Mouse (Mus musculus) limb, embryonic 10.5 days (tissue): Measurements from ENCODE around the gene Kif18b. TPM values are rescaled to one million over a fixed set of nuclear protein-coding genes. Genes with fewer than 3 reads are reported as not detected.

Source experiments
- DNase-seq: peaks from one replicate; pipeline ENCODE4 v3.0.0-alpha.2; 2017; ENCODE audit warnings: low spot score
- H3K27ac ChIP-seq: fragments of 300-500 bp; sonication (generic); 2 replicates; pipeline ENCODE4 v1.5.1; 2016; ENCODE audit warnings: mild to moderate bottlenecking
- H3K27me3 ChIP-seq: fragments of 300-500 bp; sonication (generic); 2 replicates; pipeline ENCODE4 v1.6.1; 2016; ENCODE audit warnings: low read depth, mild to moderate bottlenecking; ENCODE audit not compliant: poor library complexity, severe bottlenecking
- H3K36me3 ChIP-seq: fragments of 300-500 bp; sonication (generic); 2 replicates; pipeline ENCODE4 v1.6.1; 2016; ENCODE audit warnings: mild to moderate bottlenecking, moderate library complexity
- H3K4me1 ChIP-seq: fragments of 300-500 bp; sonication (generic); 2 replicates; pipeline ENCODE4 v1.6.1; 2016
- H3K4me3 ChIP-seq: fragments of 300-500 bp; sonication (generic); 2 replicates; pipeline ENCODE4 v1.5.1; 2016; ENCODE audit warnings: mild to moderate bottlenecking, moderate library complexity
- H3K9me3 ChIP-seq: fragments of 300-500 bp; sonication (generic); replicated peaks from 2 replicates; pipeline ENCODE4 v1.6.1; 2016; ENCODE audit warnings: mild to moderate bottlenecking
- WGBS: fragments of 180-500 bp; shearing (Covaris S2); methylation state at CpG from one replicate; pipeline ENCODE4 v1.1.7; 2016; 5-methylcytosine and 5-hydroxymethylcytosine counted together
- polyA plus RNA-seq: library from polyadenylated mRNA; unstranded; fragments of >200 nt; fragmentation: Nextera tagmentation; extraction: Ambion mirVana; gene quantifications from 2 replicates; pipeline ENCODE4 v1.2.1, GENCODE M21; 2016

The Kif18b gene
- polyA plus RNA-seq, 1 experiment from 2014 or later: 18.4 TPM

- H3K36me3 ChIP-seq: peaks cover 52% of the 10 kb centered on the region
These were observed 3.4 kb downstream of the Kif18b start for GRCm38 (mm10) chr11:102921491-102921890.

GRCm38 (mm10) chr11:102918077-102918476 lies 6.8 kb downstream of the Kif18b start:
- Histone ChIP-seq H3K9me3 (no peaks in the 10 kb centered on the region), H3K27me3 (no peaks in the 10 kb centered on the region), H3K4me3 (no peak overlapping the region), H3K36me3 (peaks cover 86% of the 10 kb centered on the region), H3K4me1 (peaks cover 18% of the 10 kb centered on the region), H3K27ac (no peak overlapping the region)
- no peak for DNase-seq
- WGBS: 92% methylated on average over 4 of the region's 4 CpGs

More at GRCm38 (mm10) chr11:102921491-102921890, 3.4 kb downstream of the Kif18b start:
- peaks cover 35% of the 10 kb centered on the region for H3K4me1 ChIP-seq
- H3K4me3 ChIP-seq: no peak overlapping the region
- H3K9me3 ChIP-seq: no peaks in the 10 kb centered on the region
- no peak overlapping the region for H3K27ac ChIP-seq
- DNase-seq: no peak
- 73% methylated on average over 6 of the region's 6 CpGs for WGBS
- no peaks in the 10 kb centered on the region for H3K27me3 ChIP-seq

DNA sequence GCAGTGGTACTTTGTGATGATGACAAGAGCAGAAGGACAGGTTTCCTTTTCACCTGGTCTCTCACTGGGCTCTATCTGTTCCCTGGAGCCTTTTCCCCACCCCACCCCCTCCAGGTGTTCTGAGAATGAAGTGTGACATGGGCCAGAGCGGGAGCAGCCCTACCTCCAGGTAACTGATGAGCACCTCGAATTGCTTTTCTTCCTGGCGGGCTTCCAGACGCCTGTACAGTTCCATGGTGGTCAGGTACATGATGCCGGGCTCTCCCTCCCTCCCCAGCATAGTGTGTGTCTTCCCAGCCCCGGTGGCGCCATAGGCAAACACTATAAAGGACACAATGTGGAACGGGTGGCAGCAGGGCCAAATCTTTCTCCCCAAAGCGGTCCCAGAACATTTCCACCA lies 9.5 kb downstream of the Kif18b start:
- Histone ChIP-seq H3K27ac (no peak overlapping the region), H3K36me3 (peaks cover 86% of the 10 kb centered on the region), H3K9me3 (no peaks in the 10 kb centered on the region), H3K27me3 (no peaks in the 10 kb centered on the region), H3K4me3 (no peak overlapping the region), H3K4me1 (no peaks in the 10 kb centered on the region)
- no peak for DNase-seq
- WGBS: 90% methylated on average over 9 of the region's 9 CpGs

GRCm38 (mm10) chr11:102911376-102911775 lies 13.5 kb downstream of the Kif18b start:
- H3K4me3 ChIP-seq: no peak overlapping the region
- no peaks in the 10 kb centered on the region for H3K9me3 ChIP-seq
- H3K4me1 ChIP-seq: no peaks in the 10 kb centered on the region
- no peaks in the 10 kb centered on the region for H3K27me3 ChIP-seq
- H3K27ac ChIP-seq: no peak overlapping the region
- no peak for DNase-seq
- 83% methylated on average over 7 of the region's 7 CpGs for WGBS
- peaks cover 99% of the 10 kb centered on the region for H3K36me3 ChIP-seq

GRCm38 (mm10) chr11:102903654-102904053 lies 21.3 kb downstream of the Kif18b start:
- no peaks in the 10 kb centered on the region for H3K9me3 ChIP-seq
- WGBS: 84% methylated on average over 7 of the region's 7 CpGs
- peaks cover 7% of the 10 kb centered on the region for H3K27me3 ChIP-seq
- peaks cover 44% of the 10 kb centered on the region for H3K36me3 ChIP-seq
- no peak overlapping the region for H3K27ac ChIP-seq
- peaks cover 5% of the 10 kb centered on the region for H3K4me1 ChIP-seq
- no peak overlapping the region for H3K4me3 ChIP-seq
- no peak for DNase-seq

DNA sequence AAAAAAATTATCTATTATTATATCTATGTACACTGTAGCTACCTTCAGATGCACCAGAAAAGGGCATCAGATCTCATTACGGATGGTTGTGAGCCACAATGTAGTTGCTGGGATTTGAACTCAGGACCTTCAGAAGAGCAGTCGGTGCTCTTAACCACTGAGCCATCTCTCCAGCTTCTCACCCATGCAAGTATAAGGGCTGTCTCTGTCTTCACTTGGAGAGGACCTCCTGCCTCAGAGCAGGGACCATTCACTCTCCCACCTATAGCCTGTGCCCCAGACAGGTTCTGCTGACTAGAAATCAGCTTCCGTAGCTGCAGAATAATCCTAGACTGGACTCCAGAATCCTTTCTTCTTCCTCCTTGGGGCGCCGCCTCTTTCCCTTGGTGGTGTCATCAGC lies 22.8 kb downstream of the Kif18b start:
- no peak for DNase-seq
- WGBS: 83% methylated on average over 5 of the region's 5 CpGs
- Histone ChIP-seq H3K36me3 (peaks cover 29% of the 10 kb centered on the region), H3K27ac (0 out of 2 replicates have a peak overlapping the region, but pooled peaks have one; percentile 15), H3K4me3 (no peak overlapping the region), H3K9me3 (no peaks in the 10 kb centered on the region), H3K4me1 (peaks cover 16% of the 10 kb centered on the region), H3K27me3 (peaks cover 23% of the 10 kb centered on the region)

DNA sequence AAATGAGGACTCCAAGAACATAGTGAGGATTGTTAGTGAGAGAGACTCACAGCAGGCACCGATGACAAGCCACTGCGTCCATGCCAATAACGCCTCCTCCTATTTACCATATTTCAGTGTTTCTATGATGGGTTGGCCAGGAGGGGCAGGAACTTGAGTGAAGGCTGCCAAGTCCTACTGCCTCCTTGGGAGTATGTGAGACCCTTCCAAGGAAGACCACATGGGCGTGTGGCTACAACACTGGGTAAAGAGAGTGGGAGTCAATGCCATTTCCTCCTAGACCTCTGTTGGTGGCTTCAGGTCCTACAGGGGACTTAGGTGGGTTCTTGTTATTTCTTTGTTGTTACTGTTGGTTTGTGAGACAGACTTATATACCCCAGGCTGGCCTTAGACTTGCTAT lies 23.7 kb downstream of the Kif18b start:
- Histone ChIP-seq H3K27ac (no peak overlapping the region), H3K4me3 (no peak overlapping the region), H3K9me3 (no peaks in the 10 kb centered on the region), H3K27me3 (peaks cover 32% of the 10 kb centered on the region), H3K36me3 (peaks cover 20% of the 10 kb centered on the region), H3K4me1 (peaks cover 19% of the 10 kb centered on the region)
- DNase-seq: no peak
- 70% methylated on average over 4 of the region's 4 CpGs for WGBS

DNA sequence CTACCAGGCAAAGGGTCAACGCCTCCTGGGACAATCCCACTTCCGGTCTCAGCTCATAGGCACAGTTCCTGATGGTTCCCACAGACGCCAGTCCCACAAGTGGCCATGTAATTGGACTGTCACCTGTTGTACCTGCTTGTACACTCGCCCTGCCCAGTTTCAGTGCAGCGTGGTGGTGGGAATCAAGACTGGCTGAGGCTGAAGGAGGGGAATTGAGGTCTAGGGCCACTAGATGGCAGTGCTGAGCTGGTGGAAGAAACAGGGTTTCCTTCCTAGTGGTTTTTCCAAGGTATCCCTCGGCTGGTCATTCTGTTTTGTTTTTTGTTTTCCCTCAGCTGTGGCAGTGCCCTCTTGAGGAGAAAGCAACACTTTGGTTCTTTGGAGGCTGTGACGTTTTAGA lies 24.2 kb downstream of the Kif18b start, which contains the start of gene Gfap:
Gfap (minus strand) TSS at position 150 of the 400 bp plus-strand sequence.
- 13% methylated on average over 7 of the region's 7 CpGs for WGBS
- no peak within 1 kb of the TSS for H3K27ac ChIP-seq

GRCm38 (mm10) chr11:102898408-102898807 lies 26.5 kb downstream of the Kif18b start:
- 86% methylated on average over 9 of the region's 9 CpGs for WGBS
- no peaks in the 10 kb centered on the region for H3K9me3 ChIP-seq
- H3K36me3 ChIP-seq: no peaks in the 10 kb centered on the region
- no peak overlapping the region for H3K4me3 ChIP-seq
- peaks cover 22% of the 10 kb centered on the region for H3K4me1 ChIP-seq
- peaks cover 60% of the 10 kb centered on the region for H3K27me3 ChIP-seq
- no peak for DNase-seq
- no peak overlapping the region for H3K27ac ChIP-seq

More for the DNA sequence above, 24.2 kb downstream of the Kif18b start, which contains the start of gene Gfap:
- peak; percentile 90 for DNase-seq
- peaks cover 15% of the 10 kb centered on the region for H3K36me3 ChIP-seq
- no peaks in the 10 kb centered on the region for H3K9me3 ChIP-seq
- H3K27me3 ChIP-seq: peaks cover 36% of the 10 kb centered on the region
- H3K4me3 ChIP-seq: no peak within 1 kb of the TSS
- H3K4me1 ChIP-seq: peaks cover 19% of the 10 kb centered on the region

DNA sequence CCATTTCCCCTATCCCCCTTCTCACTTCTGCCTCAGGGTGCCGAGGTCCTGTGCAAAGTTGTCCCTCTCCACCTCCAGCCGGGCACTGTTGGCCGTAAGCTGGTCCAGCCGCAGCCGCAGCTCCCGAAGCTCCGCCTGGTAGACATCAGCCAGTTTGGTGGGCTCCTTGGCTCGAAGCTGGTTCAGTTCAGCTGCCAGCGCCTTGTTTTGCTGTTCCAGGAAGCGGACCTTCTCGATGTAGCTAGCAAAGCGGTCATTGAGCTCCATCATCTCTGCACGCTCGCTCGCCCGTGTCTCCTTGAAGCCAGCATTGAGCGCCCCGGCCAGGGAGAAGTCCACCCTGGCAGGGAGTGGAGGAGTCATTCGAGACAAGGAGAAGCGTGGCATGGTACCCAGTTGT lies 28.3 kb downstream of the Kif18b start:
- no peak overlapping the region for H3K4me3 ChIP-seq
- no peaks in the 10 kb centered on the region for H3K36me3 ChIP-seq
- peaks cover 77% of the 10 kb centered on the region for H3K27me3 ChIP-seq
- peaks cover 24% of the 10 kb centered on the region for H3K4me1 ChIP-seq
- H3K27ac ChIP-seq: peak overlapping the region; percentile 47; the same call in 1 of the 2 replicates
- WGBS: 77% methylated on average over 20 of the region's 20 CpGs
- no peaks in the 10 kb centered on the region for H3K9me3 ChIP-seq
- no peak for DNase-seq

GRCm38 (mm10) chr11:102895779-102896178 lies 29.1 kb downstream of the Kif18b start:
- 74% methylated on average over 9 of the region's 9 CpGs for WGBS
- DNase-seq: no peak
- no peaks in the 10 kb centered on the region for H3K36me3 ChIP-seq
- H3K4me1 ChIP-seq: peaks cover 24% of the 10 kb centered on the region
- no peak overlapping the region for H3K27ac ChIP-seq
- no peaks in the 10 kb centered on the region for H3K9me3 ChIP-seq
- peaks cover 85% of the 10 kb centered on the region for H3K27me3 ChIP-seq
- no peak overlapping the region for H3K4me3 ChIP-seq

DNA sequence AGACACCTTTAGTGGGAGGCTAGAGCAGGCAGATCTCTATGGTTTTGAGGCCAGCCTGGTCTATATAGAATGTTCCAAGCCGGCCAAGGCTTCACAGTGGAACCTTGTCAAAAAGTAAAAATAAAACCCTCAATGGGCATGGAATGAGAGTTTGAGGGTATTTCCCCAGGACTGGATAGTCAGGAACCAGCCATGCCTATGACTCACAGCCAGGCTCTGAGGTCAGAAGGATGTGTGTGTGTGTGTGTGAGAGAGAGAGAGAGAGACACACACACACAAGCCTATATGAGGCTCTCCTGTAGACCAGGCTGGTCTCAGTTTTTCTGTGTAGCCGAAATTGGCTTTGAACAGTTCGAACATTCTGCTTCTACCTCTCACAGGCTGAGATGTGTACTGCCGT lies 30.2 kb downstream of the Kif18b start:
- no peak for DNase-seq
- WGBS: 93% methylated on average over 4 of the region's 4 CpGs
- peaks cover 85% of the 10 kb centered on the region for H3K27me3 ChIP-seq

DNA sequence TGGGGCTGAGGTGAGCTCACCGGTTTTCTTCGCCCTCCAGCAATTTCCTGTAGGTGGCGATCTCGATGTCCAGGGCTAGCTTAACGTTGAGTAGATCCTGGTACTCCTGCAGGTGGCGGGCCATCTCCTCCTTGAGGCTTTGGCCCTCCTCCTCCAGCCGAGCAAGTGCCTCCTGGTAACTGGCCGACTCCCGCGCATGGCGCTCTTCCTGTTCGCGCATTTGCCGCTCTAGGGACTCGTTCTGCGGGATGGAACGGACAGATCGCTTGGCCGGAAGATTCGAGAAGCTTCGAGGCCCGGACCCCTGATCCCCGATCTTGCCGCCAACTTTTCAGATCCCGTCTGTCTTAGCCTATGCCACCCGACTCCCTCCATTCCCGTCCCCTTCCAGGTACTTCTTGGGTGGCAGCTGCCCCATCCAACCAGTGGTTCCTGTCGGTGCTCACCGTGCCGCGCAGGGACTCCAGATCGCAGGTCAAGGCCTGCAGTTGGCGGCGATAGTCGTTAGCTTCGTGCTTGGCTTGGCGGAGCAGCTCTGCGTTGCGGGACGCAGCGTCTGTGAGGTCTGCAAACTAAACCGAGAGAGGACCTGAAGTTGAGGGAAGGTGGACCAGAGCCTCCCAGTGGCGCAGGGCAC lies 31.8 kb downstream of the Kif18b start:
- Histone ChIP-seq H3K36me3 (no peaks in the 10 kb centered on the region), H3K27me3 (peaks cover 85% of the 10 kb centered on the region), H3K4me3 (peak overlapping the region; percentile 48), H3K27ac (peak overlapping the region; percentile 75), H3K4me1 (peaks cover 22% of the 10 kb centered on the region), H3K9me3 (no peaks in the 10 kb centered on the region)
- DNase-seq: peak; percentile 78
- WGBS: 2% methylated on average over 43 of the region's 43 CpGs

More for the DNA sequence above, 30.2 kb downstream of the Kif18b start:
- H3K36me3 ChIP-seq: no peaks in the 10 kb centered on the region
- no peak overlapping the region for H3K4me3 ChIP-seq
- H3K27ac ChIP-seq: no peak overlapping the region
- H3K4me1 ChIP-seq: peaks cover 24% of the 10 kb centered on the region
- no peaks in the 10 kb centered on the region for H3K9me3 ChIP-seq
